Mouse (Mus musculus) forelimb bud, embryonic 11.5 days (tissue): ENCODE data around the gene Ccdc60.
A peak's percentile ranks its signal among the peaks of the same experiment; 100 is the strongest.
"Not testable (repeated sequence)": the region's sequence is repeated elsewhere in the genome, so short reads cannot be mapped to it uniquely, and the experiment has no call there.

Experiments
- DNase-seq: peaks from one replicate; pipeline ENCODE4 v3.0.0-alpha.2; 2012; ENCODE audit warnings: low read depth, low spot score

Ccdc60 gene

DNA sequence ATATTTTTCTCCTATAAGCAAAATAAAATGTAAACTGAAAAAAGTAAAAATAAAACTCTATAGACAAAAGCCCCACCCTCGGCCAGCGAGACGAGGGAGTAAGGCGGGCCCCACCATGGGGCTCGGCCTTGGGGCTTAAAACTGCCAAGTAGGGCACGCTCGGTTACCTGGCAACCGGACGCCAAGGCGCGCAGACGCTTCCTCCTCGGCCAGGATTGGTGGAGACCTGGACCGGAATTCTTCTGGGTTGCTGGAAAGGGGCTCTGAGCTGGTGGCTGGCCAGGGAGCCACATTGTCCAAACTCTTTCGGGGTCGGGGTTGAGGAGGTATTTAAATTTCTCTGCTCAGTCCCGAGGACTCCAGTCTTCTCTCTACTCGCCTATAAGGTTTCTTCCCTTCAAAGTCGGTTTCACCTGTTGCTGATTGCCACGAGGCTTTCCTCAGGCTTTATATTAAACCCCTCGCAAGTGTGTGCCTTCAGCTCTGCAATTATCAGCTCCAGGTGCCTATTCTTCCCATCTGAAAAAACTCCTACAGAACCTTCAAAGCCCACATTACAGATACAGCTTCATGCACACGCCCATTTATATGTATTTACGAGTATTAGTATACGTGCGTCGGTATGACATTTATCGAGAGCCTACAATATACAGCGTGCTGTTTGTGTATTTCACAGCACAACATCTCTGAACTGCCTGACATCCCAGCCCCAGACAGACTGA, at the start of gene Ccdc60:
Ccdc60 (minus strand) TSS at position 137 of the 722 bp plus-strand sequence.
- peak; percentile 72 for DNase-seq

- no peak for DNase-seq
Measured at GRCm38 (mm10) chr5:116336191-116336590, 47.4 kb upstream of the Ccdc60 start.

- DNase-seq = no peak
Measured at GRCm38 (mm10) chr5:116328911-116329310, 40.1 kb upstream of the Ccdc60 start.

DNA sequence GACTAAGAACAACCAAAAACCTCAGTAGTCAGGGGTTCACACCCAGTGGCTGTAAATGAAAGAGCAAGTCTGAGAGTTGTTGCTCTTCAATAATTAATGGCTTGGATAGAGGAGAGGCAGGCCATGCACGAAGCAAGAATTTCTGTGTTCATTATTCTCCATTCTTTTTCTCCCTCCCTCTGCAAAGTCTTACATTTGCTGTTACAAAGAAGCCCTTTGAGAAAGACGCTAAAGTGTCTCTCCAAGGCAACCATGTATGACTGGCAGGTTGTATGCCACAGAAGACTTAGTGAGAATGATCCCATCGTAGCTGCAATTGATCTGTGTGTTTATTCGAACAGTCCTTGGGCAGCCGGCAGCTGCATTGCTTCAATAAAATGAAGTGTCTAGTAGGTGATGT, 34.6 kb upstream of the Ccdc60 start:
- no peak for DNase-seq

DNA sequence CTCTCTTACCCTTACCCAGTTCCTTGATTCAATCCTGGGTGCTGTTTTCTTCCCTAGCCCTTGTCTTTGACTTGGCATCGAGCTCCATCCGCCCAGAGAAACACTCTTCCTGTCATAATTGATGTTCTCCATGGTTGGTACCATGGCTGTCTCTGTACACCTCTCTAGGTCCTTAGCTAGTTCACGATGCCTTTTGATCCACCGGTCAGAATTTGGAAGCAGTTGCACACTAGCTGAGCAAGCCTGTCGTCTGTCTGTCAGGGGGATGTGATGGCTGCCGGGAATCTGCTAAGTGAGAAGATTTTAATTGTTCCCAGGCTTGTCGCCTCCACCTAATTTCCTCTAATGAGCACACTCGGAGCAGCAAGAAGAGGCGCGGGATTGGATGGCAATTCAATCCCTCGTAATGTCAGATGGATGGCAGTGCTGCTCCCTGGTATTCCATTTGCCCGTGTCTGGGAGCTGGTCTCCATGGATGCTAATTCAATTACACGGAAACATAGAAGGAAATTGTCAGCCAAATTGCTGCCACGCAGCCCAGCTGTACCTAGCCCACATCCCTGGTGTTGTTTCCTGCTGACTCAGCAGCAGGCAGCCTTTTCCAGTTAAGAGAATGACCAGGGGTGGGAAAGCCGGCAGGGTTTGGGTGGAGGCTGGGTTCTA, 33.7 kb upstream of the Ccdc60 start:
- DNase-seq = peak; percentile 60

DNA sequence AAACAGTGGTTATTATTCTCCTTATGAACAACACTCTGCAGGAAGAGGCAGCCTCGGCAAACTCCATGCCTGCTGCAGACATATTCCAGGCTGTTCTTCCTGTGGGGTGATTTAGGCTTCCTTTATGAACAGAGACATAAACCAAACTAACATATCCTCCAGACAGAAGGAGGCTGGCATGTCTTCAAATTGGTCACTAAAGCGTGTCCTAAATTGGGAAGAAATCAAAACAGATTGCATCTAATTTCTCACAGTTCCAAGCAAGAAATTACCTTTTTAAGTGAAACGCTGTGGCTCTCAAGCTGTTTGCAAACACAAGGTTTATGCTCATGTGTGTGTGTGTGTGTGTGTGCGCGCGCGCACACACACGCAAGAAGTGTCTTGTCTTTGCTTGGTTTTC, 24.9 kb upstream of the Ccdc60 start:
- no peak for DNase-seq

GRCm38 (mm10) chr5:116312111-116312737, 23.4 kb upstream of the Ccdc60 start:
- DNase-seq = peak; percentile 51

DNA sequence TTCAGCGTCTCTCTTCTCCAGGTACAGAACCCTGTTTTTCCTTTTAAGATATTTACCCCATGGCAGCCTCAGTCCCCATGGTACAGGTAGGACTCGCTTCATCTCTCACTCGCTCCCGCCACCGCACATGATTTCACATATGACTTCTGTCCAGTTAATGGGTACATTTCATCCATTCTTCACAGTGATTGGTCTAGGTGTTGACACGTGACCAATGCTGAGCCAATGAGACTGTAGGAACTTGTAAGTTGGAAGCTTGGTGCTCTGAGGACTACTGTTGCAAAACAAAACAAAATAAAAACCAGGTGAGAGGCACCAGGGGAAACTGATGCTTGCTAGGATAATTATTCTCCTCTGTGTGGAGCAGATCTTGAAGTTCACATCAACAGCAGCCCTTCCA, 22.9 kb upstream of the Ccdc60 start:
- DNase-seq = no peak

DNA sequence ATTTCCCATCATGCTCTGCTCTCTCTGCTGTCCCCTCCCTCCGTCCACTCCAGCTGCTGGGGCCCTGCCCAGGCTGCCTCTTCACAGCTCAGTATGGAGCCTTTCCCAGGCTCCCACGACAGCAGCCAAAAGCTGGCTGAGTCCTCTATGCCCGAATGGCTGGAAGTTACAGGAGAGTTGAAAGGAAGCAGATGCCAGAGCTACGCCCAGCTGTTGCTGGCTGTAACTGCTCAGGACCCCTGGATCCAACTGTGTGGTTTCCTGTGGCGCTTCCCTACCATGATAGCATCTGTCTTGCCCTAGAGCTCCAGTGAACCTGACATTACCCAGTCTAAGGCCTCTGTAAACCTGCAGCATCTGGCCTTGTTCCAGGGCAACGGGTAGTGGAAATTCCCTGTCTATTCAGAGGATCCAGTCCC, 20.6 kb upstream of the Ccdc60 start:
- peak; percentile 44 for DNase-seq

- no peak for DNase-seq
Measured at GRCm38 (mm10) chr5:116305557-116305956, 16.8 kb upstream of the Ccdc60 start.

- DNase-seq = not testable (repeated sequence)
Measured at GRCm38 (mm10) chr5:116305146-116305545, 16.4 kb upstream of the Ccdc60 start.

- DNase-seq = no peak
Measured at GRCm38 (mm10) chr5:116300984-116301383, 12.2 kb upstream of the Ccdc60 start.

- no peak for DNase-seq
Measured at GRCm38 (mm10) chr5:116293501-116293900, 4.7 kb upstream of the Ccdc60 start.

DNA sequence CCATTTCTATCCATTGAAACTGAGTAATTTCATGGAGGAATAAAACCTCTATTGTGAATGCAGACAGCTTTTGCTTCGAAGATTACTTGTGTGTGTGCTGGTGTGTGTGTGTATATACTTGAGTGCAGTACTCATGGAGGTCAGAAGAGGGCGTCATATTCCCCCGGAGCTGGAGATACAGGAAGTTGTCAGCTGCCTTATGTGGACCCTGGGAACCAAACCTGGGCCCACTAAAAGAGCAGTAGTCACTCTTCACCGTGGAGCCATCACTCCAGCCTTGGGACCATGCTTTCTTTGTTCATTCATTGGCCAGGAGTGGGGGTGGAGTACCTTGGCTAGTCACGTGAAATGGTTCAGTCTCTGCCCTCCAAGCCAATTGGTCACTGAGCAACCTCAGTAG, 1.8 kb upstream of the Ccdc60 start:
- DNase-seq = no peak

DNA sequence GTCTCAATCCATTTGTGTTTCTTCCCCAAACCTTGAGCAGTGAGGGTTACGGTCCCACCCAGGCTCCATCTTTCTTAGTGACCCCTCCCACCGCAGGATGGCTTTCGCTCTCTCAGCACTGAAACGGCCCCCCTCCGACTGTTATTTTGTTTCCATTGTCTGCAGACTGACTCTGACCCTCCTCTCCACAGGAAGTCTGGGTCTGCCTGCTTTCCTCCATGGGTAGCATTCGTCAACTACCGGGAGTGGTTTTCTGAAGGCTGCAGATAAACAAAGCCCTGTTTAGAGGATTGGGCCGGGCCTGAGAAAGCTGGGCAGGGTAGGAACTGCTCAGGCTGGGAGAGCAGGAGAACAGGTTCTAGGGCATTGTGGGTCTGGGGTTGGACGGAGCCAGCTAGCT, 1.1 kb upstream of the Ccdc60 start:
- no peak for DNase-seq

- DNase-seq = no peak
Measured at GRCm38 (mm10) chr5:116288183-116288582, 602 bp downstream of the Ccdc60 start.

DNA sequence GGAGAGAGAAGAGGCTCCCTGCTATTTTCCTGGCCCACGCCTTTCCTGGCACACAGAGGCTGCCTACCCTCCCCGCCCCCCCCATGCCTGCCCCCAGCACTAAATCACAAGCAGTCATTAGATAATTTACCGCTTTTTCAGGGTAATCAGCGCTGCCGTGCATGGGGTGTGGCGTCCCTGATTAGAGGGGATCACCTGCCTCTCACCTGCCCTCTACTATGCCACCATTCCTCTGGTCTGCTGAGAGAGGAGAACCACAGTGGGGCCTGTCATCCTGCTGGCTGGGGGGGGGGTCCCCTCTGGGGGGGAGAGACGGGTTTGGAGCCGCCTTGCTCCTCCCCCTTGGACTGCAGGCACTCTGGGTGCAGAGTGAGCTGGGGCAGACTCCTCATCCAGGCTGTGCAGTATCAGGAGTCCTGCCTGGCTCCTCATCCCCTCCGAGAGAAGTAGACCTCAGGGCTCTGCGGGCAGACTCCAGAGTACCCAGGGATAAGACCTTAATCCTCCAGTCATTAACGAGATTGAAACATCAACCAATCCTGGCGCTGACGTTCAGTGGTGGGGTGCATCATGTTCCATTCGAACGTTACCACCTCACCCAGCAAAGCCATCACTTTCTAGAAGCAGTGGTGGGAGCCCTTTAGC, 3.1 kb downstream of the Ccdc60 start:
- DNase-seq = no peak

DNA sequence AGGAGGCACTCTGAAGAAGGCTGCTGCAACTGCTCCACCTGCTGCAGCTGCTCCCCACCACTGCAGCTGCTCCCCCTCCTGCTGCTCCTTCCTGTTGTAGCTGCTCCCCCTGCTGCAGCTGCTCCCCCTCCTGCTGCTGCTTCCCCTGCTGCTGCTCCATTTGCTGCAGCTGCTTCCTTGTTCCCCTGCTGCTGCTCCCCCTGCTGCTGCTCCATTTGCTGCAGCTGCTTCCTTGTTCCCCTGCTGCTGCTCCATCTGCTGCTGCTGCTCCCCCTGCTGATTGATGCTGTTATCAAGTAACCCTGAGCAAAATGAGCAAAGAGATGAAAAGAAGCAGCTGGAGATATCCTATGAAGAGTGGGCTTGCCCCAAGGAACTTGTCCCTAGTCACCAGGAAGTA, 8.3 kb downstream of the Ccdc60 start:
- no peak for DNase-seq

- DNase-seq = no peak
Measured at GRCm38 (mm10) chr5:116278436-116278918, 10.3 kb downstream of the Ccdc60 start.

- DNase-seq = no peak
Measured at GRCm38 (mm10) chr5:116277951-116278350, 10.8 kb downstream of the Ccdc60 start.

DNA sequence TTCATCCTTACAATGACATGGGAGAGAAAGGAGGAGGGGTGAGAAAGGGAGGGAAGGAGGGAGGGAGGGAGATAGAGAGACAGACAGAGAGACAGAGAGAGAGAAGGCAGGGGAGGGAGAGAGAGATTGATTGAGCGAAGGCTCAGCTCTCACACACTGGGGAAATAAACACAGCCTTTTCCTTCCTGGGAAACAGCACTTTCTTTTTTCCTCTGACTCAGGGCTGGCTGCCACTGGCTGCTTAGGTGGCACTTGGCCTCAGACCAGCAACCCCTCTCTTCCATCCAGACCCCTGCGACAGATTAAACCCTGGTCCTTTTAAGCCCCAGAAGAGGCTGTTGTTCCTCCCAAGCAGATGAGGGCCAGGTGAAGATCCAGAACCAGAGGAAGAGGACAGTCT, 14.0 kb downstream of the Ccdc60 start:
- DNase-seq = no peak

DNA sequence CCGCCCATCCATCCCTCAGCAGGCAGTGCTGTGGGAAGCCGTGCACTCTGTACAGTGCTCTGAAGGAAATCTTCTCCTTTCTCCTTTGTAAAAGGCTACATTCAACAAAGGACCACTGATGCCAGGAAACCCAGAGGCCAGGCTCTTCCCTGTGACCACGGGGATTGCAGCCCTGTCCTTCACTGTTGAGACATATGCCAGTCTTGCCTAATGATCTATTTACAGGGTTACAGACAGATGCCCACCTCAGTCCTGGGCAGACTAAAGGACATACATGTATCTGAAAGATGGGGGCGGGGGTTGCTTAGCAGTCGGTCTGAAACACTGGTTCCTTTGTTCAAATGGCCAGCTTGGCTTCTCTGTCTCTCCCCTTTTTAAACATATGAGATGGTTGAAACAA, 14.4 kb downstream of the Ccdc60 start:
- DNase-seq = no peak
